Mouse (Mus musculus) heart, adult 9 months (tissue): Measurements from ENCODE around the gene Emilin3.
A peak's percentile ranks its signal among the peaks of the same experiment; 100 is the strongest.

Experiments used
- DNase-seq, 2 experiments: peaks; one replicate each; pipeline ENCODE4 v3.0.0; 2022; ENCODE audit warnings: low spot score in 2 of 2

Gene Emilin3

GRCm38 (mm10) chr2:160916714-160917113 lies 4.6 kb upstream of the Emilin3 start:
- DNase-seq, result no peak

- DNase-seq, result no peak
These were observed 3.9 kb upstream of the Emilin3 start for GRCm38 (mm10) chr2:160915821-160916610.

- no peak for DNase-seq
These were observed 2.5 kb upstream of the Emilin3 start for GRCm38 (mm10) chr2:160914656-160915055.

GRCm38 (mm10) chr2:160911558-160912201 lies 448 bp downstream of the Emilin3 start:
- no peak for DNase-seq

GRCm38 (mm10) chr2:160910633-160911032 lies 1.5 kb downstream of the Emilin3 start:
- DNase-seq, result no peak

GRCm38 (mm10) chr2:160908607-160909006 lies 3.5 kb downstream of the Emilin3 start:
- no peak for DNase-seq

GRCm38 (mm10) chr2:160906101-160906500 lies 6.0 kb downstream of the Emilin3 start:
- no peak for DNase-seq

GRCm38 (mm10) chr2:160905301-160905700 lies 6.8 kb downstream of the Emilin3 start:
- DNase-seq, result no peak

- no peak for DNase-seq
These were observed 10.3 kb downstream of the Emilin3 start for GRCm38 (mm10) chr2:160901656-160902412.

GRCm38 (mm10) chr2:160891697-160892096 lies 20.4 kb downstream of the Emilin3 start:
- DNase-seq, result no peak

GRCm38 (mm10) chr2:160891045-160891444 lies 21.1 kb downstream of the Emilin3 start:
- DNase-seq, result no peak

GRCm38 (mm10) chr2:160887859-160888258 lies 24.3 kb downstream of the Emilin3 start:
- DNase-seq, result no peak

GRCm38 (mm10) chr2:160887284-160887683 lies 24.8 kb downstream of the Emilin3 start:
- peak; percentile 64 to 87 for DNase-seq

GRCm38 (mm10) chr2:160886221-160886620 lies 25.9 kb downstream of the Emilin3 start:
- no peak for DNase-seq

- no peak for DNase-seq
These were observed 27.3 kb downstream of the Emilin3 start for GRCm38 (mm10) chr2:160884830-160885229.

- DNase-seq, result peak; percentile 88
These were observed 28.2 kb downstream of the Emilin3 start for GRCm38 (mm10) chr2:160883912-160884311.

- DNase-seq, result no peak
These were observed 29.7 kb downstream of the Emilin3 start for GRCm38 (mm10) chr2:160882436-160882835.

GRCm38 (mm10) chr2:160881462-160882101 lies 30.5 kb downstream of the Emilin3 start:
- DNase-seq, result no peak

- DNase-seq, result peak; percentile 87 to 90
These were observed 31.5 kb downstream of the Emilin3 start, which contains the start of gene Lpin3 for GRCm38 (mm10) chr2:160880453-160881195. TSS of gene Lpin3 (plus strand) at chr2:160880670.

- no peak for DNase-seq
These were observed 36.0 kb downstream of the Emilin3 start for GRCm38 (mm10) chr2:160876115-160876514.

GRCm38 (mm10) chr2:160874231-160874877 lies 37.8 kb downstream of the Emilin3 start:
- DNase-seq, result peak; percentile 49 to 80
